Mouse (Mus musculus) right cerebral cortex, postnatal 25 days (tissue): Measurements from ENCODE around the gene Obsl1.

Experiments
- DNase-seq: peaks from one replicate; pipeline ENCODE4 v3.0.0; 2022

The Obsl1 gene

GRCm38 (mm10) chr1:75517984-75518383 is 11.7 kb upstream of the Obsl1 start:
- no peak for DNase-seq

GRCm38 (mm10) chr1:75516703-75517380 is 10.6 kb upstream of the Obsl1 start:
- DNase-seq = no peak

- DNase-seq = no peak
Measured at GRCm38 (mm10) chr1:75512550-75512949, 6.3 kb upstream of the Obsl1 start.

GRCm38 (mm10) chr1:75511437-75512210 is 5.4 kb upstream of the Obsl1 start:
- no peak for DNase-seq

GRCm38 (mm10) chr1:75510154-75510553 is 3.9 kb upstream of the Obsl1 start:
- DNase-seq = no peak

DNA sequence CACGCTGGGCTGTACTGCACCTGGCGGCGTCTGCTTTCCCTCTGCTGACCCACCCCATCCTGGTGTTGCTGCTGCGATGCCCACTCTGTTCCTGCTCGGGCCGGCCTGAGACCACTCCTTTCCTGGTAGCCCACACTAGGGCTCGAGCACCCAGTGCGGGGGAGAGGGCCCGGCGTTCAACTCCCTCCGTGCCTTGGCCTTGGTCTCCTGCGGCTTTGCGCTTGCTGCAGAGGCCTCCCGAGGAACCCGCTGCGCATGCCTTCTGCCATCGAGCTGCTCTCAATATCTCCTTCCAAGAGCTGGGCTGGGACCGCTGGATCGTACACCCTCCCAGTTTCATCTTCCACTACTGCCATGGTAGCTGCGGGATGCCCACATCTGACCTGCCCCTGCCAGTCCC is 3.3 kb upstream of the Obsl1 start:
- DNase-seq = no peak

- DNase-seq = no peak
Measured at GRCm38 (mm10) chr1:75507006-75507405, 754 bp upstream of the Obsl1 start, which contains the start of gene Inha. Gene Inha, plus strand, starts transcription at chr1:75507077.

- DNase-seq = peak; percentile 88
Measured at GRCm38 (mm10) chr1:75505159-75505955, 895 bp downstream of the Obsl1 start.

DNA sequence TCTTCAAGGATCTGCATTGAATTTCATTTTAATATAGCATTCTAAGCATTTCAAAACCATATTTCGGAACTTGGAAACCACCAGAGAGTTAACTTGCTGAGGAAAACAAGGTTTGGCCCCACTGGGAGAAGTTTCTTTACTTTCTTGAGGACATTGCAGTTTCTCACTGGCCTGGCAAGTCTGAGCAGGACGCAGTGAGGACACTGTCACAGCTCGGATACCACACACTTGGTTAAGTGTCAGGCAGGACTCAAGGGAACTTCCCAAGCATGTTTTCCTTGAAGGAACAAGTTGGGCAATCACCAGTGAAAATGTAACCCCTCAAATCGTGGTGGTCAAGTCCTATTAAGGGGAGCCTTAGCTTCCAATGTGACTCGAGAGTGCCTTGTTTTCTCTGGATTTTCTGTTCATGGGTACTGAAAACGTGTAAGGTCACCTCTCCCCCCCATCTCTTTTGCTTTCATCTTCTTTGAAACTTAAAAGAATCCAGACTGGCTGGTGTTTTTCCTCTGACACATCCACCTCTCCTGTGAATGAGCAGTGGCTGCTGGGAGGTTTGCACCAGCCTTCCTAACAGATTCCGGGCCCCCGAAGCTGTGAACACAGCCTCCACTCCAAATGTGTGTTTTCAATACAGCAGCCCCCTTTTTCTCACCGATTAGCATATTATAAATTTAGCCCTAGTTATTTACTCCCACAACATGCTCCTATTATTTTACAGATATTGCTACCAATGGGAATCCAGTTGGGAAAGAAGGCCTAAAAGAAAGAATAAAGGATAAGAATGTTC is 1.8 kb downstream of the Obsl1 start:
- DNase-seq = no peak

DNA sequence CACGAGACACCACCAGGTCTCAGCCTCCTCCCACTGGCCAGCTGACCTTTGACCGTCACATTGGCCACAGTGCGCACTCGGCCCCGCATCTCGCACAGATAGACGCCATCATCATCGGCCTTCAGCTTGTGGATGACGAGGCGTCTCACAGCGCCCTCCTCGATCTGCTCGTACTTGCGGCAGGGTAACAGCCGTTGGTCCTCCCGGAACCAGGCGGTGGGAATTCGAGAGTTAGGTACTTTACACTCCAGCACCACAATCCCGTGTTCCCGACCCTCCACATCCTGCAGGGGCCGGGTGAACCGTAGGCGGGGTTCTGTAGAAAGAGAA is 2.6 kb downstream of the Obsl1 start:
- DNase-seq = no peak

GRCm38 (mm10) chr1:75502945-75503650 is 3.2 kb downstream of the Obsl1 start:
- DNase-seq = no peak

DNA sequence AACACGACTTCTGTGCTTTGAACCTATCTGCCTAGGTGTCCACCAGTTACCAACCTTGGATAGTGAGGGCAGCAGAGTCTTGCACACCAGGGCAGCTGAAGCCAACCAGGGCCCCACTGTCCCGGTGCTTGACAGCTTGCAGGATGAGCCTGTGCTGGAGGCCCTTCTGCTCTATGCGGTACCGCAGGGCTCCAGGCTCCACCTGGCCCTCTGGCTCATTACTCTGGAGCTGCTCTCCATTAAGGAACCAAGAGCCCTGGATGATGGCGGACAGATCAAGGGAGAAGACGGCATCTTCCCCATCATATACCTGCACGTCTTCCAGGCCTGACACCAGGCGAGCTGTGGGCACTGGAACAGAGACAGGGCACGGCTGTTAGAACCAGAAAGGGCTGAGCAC is 4.3 kb downstream of the Obsl1 start:
- no peak for DNase-seq

GRCm38 (mm10) chr1:75499441-75499840 is 6.8 kb downstream of the Obsl1 start:
- DNase-seq = no peak

- no peak for DNase-seq
Measured at GRCm38 (mm10) chr1:75498897-75499296, 7.4 kb downstream of the Obsl1 start.

GRCm38 (mm10) chr1:75494878-75495548 is 11.2 kb downstream of the Obsl1 start:
- no peak for DNase-seq

DNA sequence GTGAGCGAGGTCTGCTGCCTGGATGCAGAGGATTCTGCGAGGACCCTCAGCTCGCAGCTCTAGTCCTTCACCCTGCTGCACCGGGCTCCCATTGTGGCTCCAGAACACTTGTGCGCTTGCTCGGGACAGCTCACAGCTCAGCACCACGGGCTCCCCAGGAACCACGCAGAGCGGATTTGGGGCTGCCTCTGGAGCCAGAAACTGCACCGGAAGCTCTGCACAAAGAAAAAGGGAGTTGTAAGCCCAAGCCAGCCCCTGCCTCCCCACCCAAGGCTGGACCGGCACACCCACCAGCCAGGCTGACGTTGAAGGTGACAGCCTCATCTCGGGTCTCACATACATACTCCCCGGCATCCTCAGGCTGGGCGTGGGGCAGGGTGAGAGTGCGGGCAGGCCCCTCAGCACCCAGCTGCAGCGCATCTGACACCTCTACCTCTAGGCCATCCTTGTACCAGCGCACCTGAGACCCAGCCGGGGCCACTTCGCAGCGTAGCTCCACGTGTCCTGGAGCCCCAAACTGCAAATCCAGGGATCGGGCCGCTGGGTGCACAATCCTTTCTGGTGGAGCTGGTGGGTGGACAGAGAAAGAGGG is 13.6 kb downstream of the Obsl1 start:
- DNase-seq = no peak

GRCm38 (mm10) chr1:75490785-75491551 is 15.3 kb downstream of the Obsl1 start:
- DNase-seq = no peak

GRCm38 (mm10) chr1:75487405-75488161 is 18.7 kb downstream of the Obsl1 start:
- peak; percentile 68 for DNase-seq

DNA sequence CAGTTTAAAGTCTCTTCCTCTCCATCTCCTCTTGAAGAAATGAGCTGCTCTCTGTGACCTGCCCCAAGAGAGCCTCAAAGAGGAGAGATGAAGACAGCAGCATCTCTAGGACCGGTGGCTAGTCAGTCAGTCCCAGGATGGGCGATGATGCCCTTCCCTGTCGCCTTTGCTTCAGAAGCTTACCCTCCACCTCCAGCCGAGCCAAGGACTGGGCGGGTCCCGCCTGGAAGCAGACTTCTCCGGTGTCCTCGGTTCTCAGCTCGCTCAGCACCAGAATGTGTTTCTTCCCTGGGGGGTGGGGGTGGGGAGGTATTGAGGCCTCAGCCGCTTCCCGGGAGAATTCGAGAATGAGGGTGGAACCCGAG is 19.2 kb downstream of the Obsl1 start:
- no peak for DNase-seq

GRCm38 (mm10) chr1:75486561-75486960 is 19.7 kb downstream of the Obsl1 start:
- no peak for DNase-seq
